ENCODE assay signal across 28 mouse cellular contexts in genomic region chr12:27054411-27054810, GRCm38 (mm10).
DNase-seq lines count a peak whose midpoint lies in the region; ATAC-seq and TF ChIP-seq lines count a peak whose summit lies in the region.
"Had no signal": no experiment of that assay in that cellular context is flagged by ENCODE, and none has a peak within 500 bp of the region (broad histone marks: within the 10 kb centered on the region; RNA-seq: fewer than 3 reads in every experiment).

No protein-coding gene starts in this region.

- no peak overlapping the region for H3K9ac ChIP-seq in forebrain, postnatal 0 days
- no peak overlapping the region for H3K9ac ChIP-seq in forebrain, embryonic 12.5 days
- H3K9ac ChIP-seq in midbrain, embryonic 11.5 days (ENCODE audit: low read length) = no peak overlapping the region
- H3K9ac ChIP-seq: embryonic facial prominence, embryonic 13.5 days; forebrain, embryonic 13.5 days; heart, embryonic 15.5 days; hindbrain, embryonic 14.5 days had no signal

- WGBS in forebrain, postnatal 0 days = 65% methylated on average over 4 of the region's 4 CpGs
- 94% methylated on average over 4 of the region's 4 CpGs for WGBS in forebrain, embryonic 12.5 days
- WGBS in midbrain, embryonic 10.5 days = 93% methylated on average over 4 of the region's 4 CpGs
- 89% methylated on average over 4 of the region's 4 CpGs for WGBS in midbrain, embryonic 11.5 days

- no peak overlapping the region for H3K4me3 ChIP-seq in forebrain, postnatal 0 days (ENCODE audit: low read depth, low read length)
- no peak overlapping the region for H3K4me3 ChIP-seq in forebrain, embryonic 12.5 days (replicated peaks)
- no peak overlapping the region for H3K4me3 ChIP-seq in layer of hippocampus, adult 2 months
- H3K4me3 ChIP-seq in midbrain, embryonic 10.5 days = no peak overlapping the region
- no peak overlapping the region for H3K4me3 ChIP-seq in midbrain, embryonic 11.5 days (ENCODE audit: low read depth, low read length)
- H3K4me3 ChIP-seq: embryonic facial prominence, embryonic 10.5 days; embryonic facial prominence, embryonic 13.5 days; erythroblast, embryonic 14.5 days; forebrain, embryonic 13.5 days; gastrocnemius, adult 2 months; heart, embryonic 15.5 days had no signal

- DNase-seq in forebrain, postnatal 0 days = no peak
- peak; percentile 19 to 53 for DNase-seq in layer of hippocampus, adult 2 months (ENCODE audit: low spot score in 2 of 2)
- DNase-seq in layer of hippocampus, postnatal 14 days (ENCODE audit: low spot score in 2 of 2) = no peak
- no peak for DNase-seq in midbrain, embryonic 10.5 days (ENCODE audit: low spot score)
- no peak for DNase-seq in midbrain, embryonic 11.5 days (ENCODE audit: low spot score, missing footprints)
- no peak for DNase-seq in urinary bladder, adult 2 months (ENCODE audit: low spot score)
- DNase-seq: adrenal gland, adult 8-10 months; adrenal gland, postnatal 36 days; cerebellum, adult 11-12 months; cerebellum, adult 8-10 months; cerebellum, postnatal 10 days; cerebellum, postnatal 36 days; embryo, embryonic 11 days; gastrocnemius, adult 2 months; gastrocnemius, postnatal 14 days; heart, adult 11 months; heart, postnatal 10 days; heart, postnatal 36 days had no signal

- H3K36me3 ChIP-seq in forebrain, postnatal 0 days (ENCODE audit: insufficient read depth) = no peaks in the 10 kb centered on the region
- no peaks in the 10 kb centered on the region for H3K36me3 ChIP-seq in forebrain, embryonic 12.5 days (replicated peaks)
- no peaks in the 10 kb centered on the region for H3K36me3 ChIP-seq in midbrain, embryonic 10.5 days
- H3K36me3 ChIP-seq in midbrain, embryonic 11.5 days (ENCODE audit: control insufficient read depth, insufficient read depth, low read length) = no peaks in the 10 kb centered on the region
- H3K36me3 ChIP-seq: embryonic facial prominence, embryonic 10.5 days; embryonic facial prominence, embryonic 13.5 days; heart, embryonic 15.5 days had no signal

- ATAC-seq in forebrain, postnatal 0 days = 0 out of 2 replicates have a peak, but pooled peaks have one; percentile 20
- no peak for ATAC-seq in forebrain, embryonic 12.5 days (ENCODE audit: low FRiP score)
- ATAC-seq in midbrain, embryonic 11.5 days (ENCODE audit: low FRiP score) = no peak
- ATAC-seq: activated CD4-positive, CD25-positive, alpha-beta regulatory T cell, adult 4 months; forebrain, embryonic 13.5 days; forebrain, embryonic 16.5 days had no signal

- no peak overlapping the region for H3K27ac ChIP-seq in forebrain, postnatal 0 days (ENCODE audit: low read depth, low read length)
- H3K27ac ChIP-seq in forebrain, embryonic 12.5 days = no peak overlapping the region
- H3K27ac ChIP-seq in layer of hippocampus, adult 2 months = no peak overlapping the region
- H3K27ac ChIP-seq in midbrain, embryonic 10.5 days (replicated peaks) = peak overlapping the region; percentile 53
- no peak overlapping the region for H3K27ac ChIP-seq in midbrain, embryonic 11.5 days (ENCODE audit: low read depth, low read length)
- H3K27ac ChIP-seq: embryonic facial prominence, embryonic 10.5 days; embryonic facial prominence, embryonic 13.5 days; forebrain, embryonic 13.5 days; gastrocnemius, adult 2 months; heart, embryonic 15.5 days; hindbrain, embryonic 14.5 days had no signal

- H3K9me3 ChIP-seq in forebrain, postnatal 0 days (ENCODE audit: low read length) = no peaks in the 10 kb centered on the region
- no peaks in the 10 kb centered on the region for H3K9me3 ChIP-seq in forebrain, embryonic 12.5 days
- no peaks in the 10 kb centered on the region for H3K9me3 ChIP-seq in midbrain, embryonic 10.5 days (replicated peaks)
- no peaks in the 10 kb centered on the region for H3K9me3 ChIP-seq in midbrain, embryonic 11.5 days (ENCODE audit: control insufficient read depth, low read length)
- H3K9me3 ChIP-seq: embryonic facial prominence, embryonic 10.5 days; embryonic facial prominence, embryonic 13.5 days; forebrain, embryonic 13.5 days; heart, embryonic 15.5 days had no signal

- no peak overlapping the region for H3K4me2 ChIP-seq in forebrain, postnatal 0 days (ENCODE audit: low read depth)
- H3K4me2 ChIP-seq in forebrain, embryonic 12.5 days = no peak overlapping the region
- H3K4me2 ChIP-seq in midbrain, embryonic 11.5 days = no peak overlapping the region
- H3K4me2 ChIP-seq: embryonic facial prominence, embryonic 13.5 days; forebrain, embryonic 13.5 days; heart, embryonic 11.5 days; heart, embryonic 15.5 days; hindbrain, embryonic 14.5 days had no signal

- H3K4me1 ChIP-seq in forebrain, postnatal 0 days (ENCODE audit: insufficient read depth) = 0 out of 2 replicates have a peak, but pooled peaks cover 1% of the 10 kb centered on the region
- peaks cover 12% of the 10 kb centered on the region for H3K4me1 ChIP-seq in forebrain, embryonic 12.5 days
- peaks cover 30% of the 10 kb centered on the region for H3K4me1 ChIP-seq in midbrain, embryonic 10.5 days
- peaks cover 9% of the 10 kb centered on the region; the same call in 1 of the 2 replicates for H3K4me1 ChIP-seq in midbrain, embryonic 11.5 days (ENCODE audit: control insufficient read depth, insufficient read depth, low read length)
- H3K4me1 ChIP-seq: heart, embryonic 15.5 days had no signal

- H3K27me3 ChIP-seq in forebrain, postnatal 0 days (ENCODE audit: insufficient read depth, low read length) = no peaks in the 10 kb centered on the region
- H3K27me3 ChIP-seq in forebrain, embryonic 12.5 days = no peaks in the 10 kb centered on the region
- H3K27me3 ChIP-seq in midbrain, embryonic 10.5 days (ENCODE audit: low read depth, poor library complexity, severe bottlenecking) = no peaks in the 10 kb centered on the region
- H3K27me3 ChIP-seq in midbrain, embryonic 11.5 days (ENCODE audit: control insufficient read depth, insufficient read depth, low read length) = no peaks in the 10 kb centered on the region
- H3K27me3 ChIP-seq: embryonic facial prominence, embryonic 13.5 days; forebrain, embryonic 13.5 days; heart, embryonic 15.5 days had no signal

- no peak for TF ChIP-seq CTCF in forebrain, postnatal 0 days (IDR thresholded peaks at IDR 0.05; ENCODE audit: low read depth)
- TF ChIP-seq CTCF in layer of hippocampus, adult 2 months (conservative IDR thresholded peaks at IDR 0.05) = no peak

Comparison
In these comparisons a context has a peak if more than half of its experiments do, and no peak if none do; other contexts are left out.
1. DNase-seq: peak in layer of hippocampus, adult 2 months (2 of 2); none in forebrain, postnatal 0 days (single experiment), layer of hippocampus, postnatal 14 days (0 of 2), midbrain, embryonic 10.5 days (single experiment), midbrain, embryonic 11.5 days (single experiment) and urinary bladder, adult 2 months (single experiment).